Mouse (Mus musculus) bone marrow macrophage, adult 2 months (primary cell): Measurements from ENCODE around the gene Chpf. TPM values are rescaled to one million over a fixed set of nuclear protein-coding genes. Genes with fewer than 3 reads are reported as not detected.
A peak's percentile ranks its signal among the peaks of the same experiment; 100 is the strongest.

Source experiments
- H3K27ac ChIP-seq: 2 replicates; pipeline ENCODE4 v1.5.1; 2012; ENCODE audit warnings: low read depth, low read length; ENCODE audit not compliant: insufficient read depth
- H3K4me1 ChIP-seq: 2 replicates; pipeline ENCODE4 v1.6.1; 2012; ENCODE audit warnings: low read length; ENCODE audit not compliant: control insufficient read depth, insufficient read depth
- H3K4me3 ChIP-seq: 2 replicates; pipeline ENCODE4 v1.5.1; 2012; ENCODE audit warnings: mild to moderate bottlenecking, low read length, moderate library complexity; ENCODE audit not compliant: insufficient read depth
- CTCF ChIP-seq: IDR thresholded peaks from 2 replicates; pipeline ENCODE4 v1.5.1; 2012; ENCODE audit warnings: low read depth, mild to moderate bottlenecking, low read length, moderate library complexity
- POLR2A ChIP-seq: IDR thresholded peaks from 2 replicates; pipeline ENCODE4 v1.6.1; 2012; ENCODE audit warnings: mild to moderate bottlenecking, low read depth, low read length, borderline replicate concordance
- polyA plus RNA-seq: library from polyadenylated mRNA; stranded (reverse); fragments of >200 nt; gene quantifications from 2 replicates; pipeline ENCODE4 v1.2.4, GENCODE M21; 2012; ENCODE audit not compliant: missing spikeins, insufficient read depth, insufficient read length

Gene Chpf
- polyA plus RNA-seq, 1 experiment, result 1.3 TPM

DNA sequence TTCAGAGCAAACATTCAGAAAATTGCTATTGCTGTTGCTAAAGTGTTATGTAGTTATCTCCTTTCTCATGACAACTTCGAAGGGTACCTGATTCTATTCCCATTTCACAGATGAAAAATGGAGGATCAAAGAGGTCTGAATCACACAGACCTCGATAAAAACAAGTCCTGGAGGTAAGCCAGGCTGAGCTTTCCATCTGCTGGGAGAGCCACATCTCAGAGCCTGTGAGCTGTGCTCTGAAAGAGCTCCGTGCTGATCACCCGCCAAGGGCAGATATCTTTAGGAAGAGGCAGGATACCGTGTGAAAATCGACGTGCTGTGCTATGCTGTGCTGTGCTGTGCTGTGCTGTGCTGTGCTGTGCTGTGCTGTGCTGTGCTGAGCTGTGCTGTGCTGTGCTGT lies 18.8 kb downstream of the Chpf start:
- Histone ChIP-seq H3K27ac (no peak overlapping the region), H3K4me1 (no peaks in the 10 kb centered on the region)

GRCm38 (mm10) chr1:75458789-75459684 lies 20.1 kb downstream of the Chpf start:
- no peak overlapping the region for H3K4me3 ChIP-seq
- no peak for TF ChIP-seq POLR2A
- no peak for TF ChIP-seq CTCF
- H3K27ac ChIP-seq, result no peak overlapping the region
- H3K4me1 ChIP-seq, result no peaks in the 10 kb centered on the region

More for the DNA sequence above, 18.8 kb downstream of the Chpf start:
- H3K4me3 ChIP-seq, result no peak overlapping the region
- TF ChIP-seq CTCF, result no peak
- TF ChIP-seq POLR2A, result no peak

GRCm38 (mm10) chr1:75458025-75458788 lies 20.9 kb downstream of the Chpf start:
- Histone ChIP-seq H3K27ac (no peak overlapping the region), H3K4me3 (0 out of 2 replicates have a peak overlapping the region, but pooled peaks have one; percentile 10), H3K4me1 (no peaks in the 10 kb centered on the region)
- no peak for TF ChIP-seq POLR2A
- no peak for TF ChIP-seq CTCF

DNA sequence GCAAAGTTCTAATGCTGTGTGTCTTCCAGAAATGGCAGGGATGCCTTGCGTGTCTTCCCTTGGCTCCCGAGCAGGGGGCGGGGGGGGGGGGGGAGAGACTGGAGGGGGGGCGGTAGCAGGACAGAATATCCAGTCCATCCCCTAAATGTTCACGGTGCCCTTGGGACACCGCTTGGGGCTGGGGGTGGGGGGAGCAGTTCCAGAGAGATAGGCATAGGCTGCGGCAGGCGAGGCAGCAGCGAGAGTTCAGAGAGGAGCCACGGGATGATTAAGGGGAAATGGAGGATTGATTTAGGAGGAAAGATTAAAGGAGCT lies 21.4 kb downstream of the Chpf start:
- Histone ChIP-seq H3K4me1 (no peaks in the 10 kb centered on the region), H3K27ac (no peak overlapping the region), H3K4me3 (no peak overlapping the region)
- TF ChIP-seq POLR2A (no peak), CTCF (no peak)

DNA sequence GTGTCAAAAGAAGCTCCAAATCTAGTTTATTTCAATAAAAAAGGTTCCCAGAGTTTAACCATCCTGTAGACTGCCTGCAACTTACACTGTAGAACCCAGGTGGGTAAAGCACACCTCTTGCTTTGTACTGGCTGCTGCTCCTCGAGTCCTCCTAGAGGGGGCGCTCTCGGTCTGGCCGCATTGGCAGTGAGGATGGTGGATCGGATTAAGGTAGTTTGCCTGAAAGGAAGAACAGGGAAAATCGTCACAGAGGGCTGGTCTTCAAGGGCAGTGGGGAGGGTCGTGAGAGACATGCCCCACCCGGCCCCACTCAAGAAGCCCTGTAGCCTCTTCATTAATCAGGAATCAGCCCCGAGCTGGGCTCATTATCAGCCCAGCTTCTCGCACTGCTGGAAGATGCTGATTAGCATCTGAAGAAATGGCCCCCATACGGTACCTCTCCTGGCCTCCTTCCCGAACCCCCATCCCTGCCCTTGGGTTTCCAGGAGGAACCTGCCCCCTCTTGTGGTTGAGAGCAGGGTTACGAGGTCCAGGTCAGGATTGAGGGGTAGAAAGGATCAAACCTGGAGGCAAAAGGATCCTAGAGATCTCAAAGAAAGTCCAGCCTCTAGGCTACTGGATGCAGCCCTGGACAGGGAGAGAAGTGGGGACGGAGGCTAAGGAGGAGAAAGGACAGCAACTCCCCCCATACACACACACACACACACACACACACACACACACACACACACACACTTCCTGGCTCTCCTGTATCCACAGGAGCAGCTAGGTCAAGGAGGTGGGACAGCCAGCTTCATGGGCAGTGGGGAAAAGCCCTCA lies 22.2 kb downstream of the Chpf start:
- TF ChIP-seq CTCF (peak; percentile 32), POLR2A (no peak)
- no peaks in the 10 kb centered on the region for H3K4me1 ChIP-seq
- H3K4me3 ChIP-seq, result no peak overlapping the region
- no peak overlapping the region for H3K27ac ChIP-seq

DNA sequence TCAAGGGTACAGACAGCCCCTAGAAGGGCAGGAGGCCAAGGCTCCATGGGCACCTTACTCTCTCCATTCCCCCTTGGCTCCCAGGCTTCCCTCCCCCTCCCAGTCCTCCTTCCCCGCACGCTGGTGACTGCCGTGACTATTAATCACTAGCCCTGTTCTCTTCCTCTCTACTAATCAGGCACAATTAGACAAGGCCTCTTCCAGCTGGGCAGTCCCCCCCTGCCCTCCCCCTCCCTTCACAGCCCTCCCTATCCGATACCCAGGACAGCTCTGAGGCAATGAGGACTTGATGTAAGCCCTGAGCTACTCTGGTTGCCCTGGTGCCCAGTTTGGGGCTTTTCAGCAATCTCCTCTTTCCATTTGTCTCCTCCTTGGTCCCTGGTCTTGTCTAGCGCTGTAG lies 23.2 kb downstream of the Chpf start:
- Histone ChIP-seq H3K4me1 (no peaks in the 10 kb centered on the region), H3K4me3 (no peak overlapping the region), H3K27ac (no peak overlapping the region)
- TF ChIP-seq POLR2A (no peak), CTCF (no peak)

GRCm38 (mm10) chr1:75455433-75455832 lies 23.7 kb downstream of the Chpf start:
- no peak overlapping the region for H3K27ac ChIP-seq
- TF ChIP-seq CTCF (no peak), POLR2A (no peak)
- no peak overlapping the region for H3K4me3 ChIP-seq
- no peaks in the 10 kb centered on the region for H3K4me1 ChIP-seq

GRCm38 (mm10) chr1:75451900-75452299 lies 27.2 kb downstream of the Chpf start:
- no peaks in the 10 kb centered on the region for H3K4me1 ChIP-seq
- no peak overlapping the region for H3K4me3 ChIP-seq
- no peak overlapping the region for H3K27ac ChIP-seq
- no peak for TF ChIP-seq CTCF

- Histone ChIP-seq H3K27ac (no peak within 1 kb of the TSS), H3K4me1 (no peaks in the 10 kb centered on the region), H3K4me3 (no peak within 1 kb of the TSS)
- no peak for TF ChIP-seq CTCF
- no peak for TF ChIP-seq POLR2A
These were observed 28.6 kb downstream of the Chpf start, which contains the start of gene Asic4 for GRCm38 (mm10) chr1:75450314-75451005. Gene Asic4, plus strand, starts transcription at chr1:75450436.
